Mouse (Mus musculus): ENCODE data around the gene Abcc12. TPM values are rescaled to one million over a fixed set of nuclear protein-coding genes. Genes with fewer than 3 reads are reported as not detected.
A peak's percentile ranks its signal among the peaks of the same experiment; 100 is the strongest.

Gene Abcc12
- total RNA-seq, 2 experiments from 2014 or later, result not detected

DNA sequence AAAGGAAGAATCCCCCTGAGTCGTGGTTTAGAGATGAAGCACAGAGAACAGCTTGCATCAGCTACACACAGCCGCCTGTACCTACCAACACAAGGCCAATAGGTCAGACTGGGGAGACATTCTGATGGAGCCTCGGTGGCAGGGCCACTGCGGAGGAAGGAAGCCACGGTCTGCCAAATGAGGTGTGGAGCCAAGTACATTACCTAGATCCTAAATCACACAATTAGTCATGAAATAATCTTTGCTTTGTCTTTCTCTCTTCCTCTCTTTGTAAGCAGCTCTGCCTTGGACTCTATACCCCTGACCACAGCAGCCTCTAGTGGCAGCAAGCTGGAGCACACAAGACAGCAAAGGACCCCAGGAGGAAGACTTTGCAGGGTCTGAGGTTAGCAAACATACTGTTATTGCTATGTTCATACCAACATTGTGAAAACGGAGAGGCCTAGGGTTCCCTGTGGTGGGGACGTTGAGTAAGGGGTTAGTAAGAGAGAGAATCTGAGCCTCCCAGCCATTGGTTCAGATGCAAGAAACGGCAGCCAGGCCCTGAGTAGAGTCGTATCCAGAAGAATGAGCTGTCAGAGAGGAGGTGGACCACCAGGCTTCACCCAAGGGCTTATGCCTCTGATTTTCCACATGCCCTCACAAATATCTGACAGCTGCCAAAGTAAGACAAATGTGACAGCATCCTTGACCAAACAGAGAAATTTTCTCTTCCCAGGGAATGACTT, 104.6 kb downstream of the Abcc12 start:
- Histone ChIP-seq H3K27ac (no peak overlapping the region), H3K4me3 (no peak overlapping the region)
- TF ChIP-seq CTCF (IDR thresholded peaks at IDR 0.05), result peak; percentile 61
- intact Hi-C loops (cut with DNase I), result no loop called here
- DNase-seq, result peak; percentile 24

GRCm38 (mm10) chr8:86474461-86474860, 106.0 kb downstream of the Abcc12 start:
- no peak for TF ChIP-seq CTCF (IDR thresholded peaks at IDR 0.05)
- no peak overlapping the region for H3K27ac ChIP-seq
- no peak for DNase-seq
- no peak overlapping the region for H3K4me3 ChIP-seq
- intact Hi-C loops (cut with DNase I), result no loop called here

DNA sequence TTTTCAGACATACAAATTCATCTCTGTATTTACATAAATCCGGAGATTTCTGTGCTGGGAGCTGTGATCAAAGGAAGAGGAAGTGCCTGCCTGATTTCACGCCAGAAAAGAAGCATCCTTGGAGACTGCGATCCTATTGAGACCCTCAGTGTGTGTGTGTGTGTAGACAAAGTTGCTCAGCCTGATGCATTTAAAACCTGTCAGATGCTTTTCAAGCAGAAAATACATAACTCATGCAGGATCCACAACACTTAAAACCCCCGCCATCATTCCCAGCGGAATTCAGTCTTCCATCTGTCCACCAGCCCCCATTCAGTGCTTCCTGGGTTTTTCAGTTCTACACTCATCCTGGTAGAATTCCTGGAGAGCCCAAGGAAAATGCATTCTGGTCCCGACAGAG, 107.4 kb downstream of the Abcc12 start:
- no peak for DNase-seq
- Histone ChIP-seq H3K4me3 (no peak overlapping the region), H3K27ac (no peak overlapping the region)
- intact Hi-C loops (cut with DNase I), result no loop called here
- TF ChIP-seq CTCF (IDR thresholded peaks at IDR 0.05), result no peak

GRCm38 (mm10) chr8:86470717-86471116, 109.8 kb downstream of the Abcc12 start:
- Histone ChIP-seq H3K27ac (no peak overlapping the region), H3K4me3 (no peak overlapping the region)
- no peak for DNase-seq
- intact Hi-C loops (cut with DNase I), result no loop called here
- TF ChIP-seq CTCF (IDR thresholded peaks at IDR 0.05), result no peak

DNA sequence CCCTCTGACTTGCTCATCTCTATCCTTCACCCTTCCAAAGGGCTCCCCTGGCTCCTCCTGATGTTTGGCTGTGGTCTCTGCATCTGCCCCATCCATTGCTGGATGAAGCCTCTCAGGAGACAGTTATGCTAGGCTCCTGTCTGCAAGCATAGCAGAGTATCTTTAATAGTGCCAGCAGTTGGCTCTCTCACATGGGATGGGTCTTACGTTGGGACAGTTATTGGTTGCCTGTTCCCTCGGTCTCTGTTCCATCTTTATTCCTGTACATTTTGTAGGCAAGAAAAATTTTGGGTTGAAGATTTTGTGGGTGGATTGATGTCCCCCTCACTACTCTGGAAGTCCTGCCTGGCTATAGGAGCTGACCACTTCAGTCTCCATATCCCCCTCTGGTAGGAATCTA, 117.3 kb downstream of the Abcc12 start:
- Histone ChIP-seq H3K4me3 (no peak overlapping the region), H3K27ac (no peak overlapping the region)
- intact Hi-C loops (cut with DNase I), result no loop called here
- no peak for DNase-seq
- TF ChIP-seq CTCF (IDR thresholded peaks at IDR 0.05), result no peak

GRCm38 (mm10) chr8:86460372-86460771, 120.1 kb downstream of the Abcc12 start:
- Histone ChIP-seq H3K4me3 (no peak overlapping the region), H3K27ac (no peak overlapping the region)
- TF ChIP-seq CTCF (IDR thresholded peaks at IDR 0.05), result no peak
- intact Hi-C loops (cut with DNase I), result no loop called here
- DNase-seq, result no peak

- DNase-seq, result no peak
- intact Hi-C loops (cut with DNase I), result no loop called here
- no peak for TF ChIP-seq CTCF (IDR thresholded peaks at IDR 0.05)
- no peak overlapping the region for H3K27ac ChIP-seq
- H3K4me3 ChIP-seq, result no peak overlapping the region
Measured at GRCm38 (mm10) chr8:86453697-86454480, 126.6 kb downstream of the Abcc12 start.

DNA sequence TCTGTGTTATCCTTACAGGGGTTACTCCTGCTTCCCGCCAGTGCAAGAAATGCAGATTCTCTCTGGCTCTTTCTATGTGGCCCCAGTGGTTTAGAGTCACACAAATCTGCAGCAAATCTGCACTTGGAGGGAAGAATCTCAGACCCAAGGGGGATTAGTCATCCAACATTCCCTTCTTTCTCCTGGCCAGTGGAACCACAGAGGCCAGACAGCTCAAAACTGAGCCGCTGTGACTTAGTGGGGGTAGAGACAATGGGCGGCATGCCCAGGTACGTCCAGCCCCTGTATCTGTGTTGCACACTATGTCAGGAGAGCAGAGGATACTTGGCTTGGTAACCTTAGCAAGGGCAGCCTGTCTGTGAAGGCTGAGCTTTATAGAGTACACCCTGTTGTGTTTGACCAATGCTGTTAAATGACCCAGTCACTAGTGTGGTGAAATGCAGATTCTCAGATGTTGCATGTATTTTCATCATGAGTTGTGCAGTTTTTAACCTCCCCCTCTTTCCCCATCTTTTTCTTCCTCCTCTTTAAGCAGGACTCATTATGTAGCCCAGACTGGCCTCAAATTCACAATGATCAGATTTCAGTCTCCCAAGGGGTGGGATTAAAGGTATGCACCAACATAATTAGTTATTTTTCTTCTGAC, 130.5 kb downstream of the Abcc12 start:
- no peak for DNase-seq
- intact Hi-C loops (cut with DNase I), result no loop called here
- no peak for TF ChIP-seq CTCF (IDR thresholded peaks at IDR 0.05)
- no peak overlapping the region for H3K4me3 ChIP-seq
- H3K27ac ChIP-seq, result no peak overlapping the region

GRCm38 (mm10) chr8:86445516-86445915, 135.0 kb downstream of the Abcc12 start:
- intact Hi-C loops (cut with DNase I), result no loop called here
- H3K4me3 ChIP-seq, result no peak overlapping the region
- H3K27ac ChIP-seq, result no peak overlapping the region
- DNase-seq, result no peak
- no peak for TF ChIP-seq CTCF (IDR thresholded peaks at IDR 0.05)

- H3K27ac ChIP-seq, result no peak overlapping the region
- no peak for DNase-seq
- intact Hi-C loops (cut with DNase I), result no loop called here
- no peak overlapping the region for H3K4me3 ChIP-seq
- TF ChIP-seq CTCF (IDR thresholded peaks at IDR 0.05), result no peak
Measured at GRCm38 (mm10) chr8:86443744-86444143, 136.7 kb downstream of the Abcc12 start.

GRCm38 (mm10) chr8:86438983-86439299, 141.5 kb downstream of the Abcc12 start:
- no peak for DNase-seq
- H3K27ac ChIP-seq, result no peak overlapping the region
- TF ChIP-seq CTCF (IDR thresholded peaks at IDR 0.05), result no peak
- intact Hi-C loops (cut with DNase I), result no loop called here
- H3K4me3 ChIP-seq, result no peak overlapping the region

DNA sequence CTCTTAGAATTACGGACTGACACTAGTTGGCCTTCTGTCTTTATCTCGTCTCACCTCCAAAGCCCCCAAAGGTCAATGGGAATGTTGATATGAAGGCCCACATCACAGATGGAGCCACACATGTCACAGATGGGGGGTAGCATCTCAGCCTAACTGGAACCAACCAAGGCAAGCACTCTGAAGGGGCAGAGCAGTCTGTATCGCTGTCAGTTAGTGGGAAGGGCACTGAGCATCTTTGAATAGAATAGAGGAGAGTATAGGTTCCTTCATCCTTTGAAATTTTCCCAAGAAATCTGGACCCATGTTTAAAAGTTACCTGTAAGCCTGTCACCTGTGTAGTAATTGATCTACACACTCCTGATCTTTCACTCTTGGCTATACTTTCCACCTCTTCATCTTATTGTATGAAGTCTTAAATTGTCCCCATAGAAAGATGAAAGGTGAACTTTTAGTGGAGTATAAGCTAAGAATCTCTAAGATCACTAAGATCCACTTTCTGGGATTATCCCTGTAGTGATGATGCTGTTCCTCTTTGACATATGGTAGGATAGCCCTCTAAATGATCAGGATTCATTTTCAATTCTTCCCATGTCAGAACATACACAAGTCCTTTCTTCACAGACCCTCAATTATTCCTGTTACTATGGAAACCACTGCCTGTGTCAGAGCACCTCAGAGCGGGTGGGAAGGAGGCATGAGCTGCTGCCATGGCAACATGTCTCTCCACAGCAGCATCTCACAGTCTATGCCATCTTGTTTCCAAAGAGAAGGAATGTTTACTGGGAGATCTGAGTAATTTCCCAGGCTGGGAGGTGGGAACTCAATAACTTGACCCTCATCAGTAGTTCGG, 142.1 kb downstream of the Abcc12 start:
- TF ChIP-seq CTCF (IDR thresholded peaks at IDR 0.05), result no peak
- intact Hi-C loops (cut with DNase I), result no loop called here
- no peak for DNase-seq
- no peak overlapping the region for H3K27ac ChIP-seq
- H3K4me3 ChIP-seq, result no peak overlapping the region
